Mouse (Mus musculus) urinary bladder, adult 2 months (tissue): ENCODE measurements at regions not wholly inside any gene's neighbourhood (a gene's known extent, or its start where the extent isn't known, plus 50 kb on each side); places are given as distances from the start of the nearest gene placed in this dataset.

Experiments
- DNase-seq: peaks from one replicate; pipeline ENCODE4 v3.0.0; 2022; ENCODE audit warnings: low spot score

GRCm38 (mm10) chr16:95886131-95886530 is 104.6 kb downstream of the Psmg1 start:
- DNase-seq, result no peak

DNA sequence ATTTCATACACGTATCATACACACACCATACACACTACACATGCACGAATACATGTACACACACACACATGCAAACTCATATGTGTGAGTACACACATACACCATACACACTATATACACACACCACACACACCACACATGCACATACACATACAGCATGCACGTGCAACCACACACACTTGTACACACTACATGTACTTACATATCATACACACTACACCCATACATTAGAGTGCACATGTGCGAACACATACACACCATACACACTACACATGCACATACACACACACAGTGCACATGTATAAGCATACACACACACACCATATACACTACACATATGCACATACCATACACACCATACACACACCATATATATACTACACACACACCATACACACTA is 117.5 kb downstream of the Psmg1 start:
- no peak for DNase-seq

- no peak for DNase-seq
These were observed 118.3 kb downstream of the Psmg1 start for GRCm38 (mm10) chr16:95872436-95872835.

DNA sequence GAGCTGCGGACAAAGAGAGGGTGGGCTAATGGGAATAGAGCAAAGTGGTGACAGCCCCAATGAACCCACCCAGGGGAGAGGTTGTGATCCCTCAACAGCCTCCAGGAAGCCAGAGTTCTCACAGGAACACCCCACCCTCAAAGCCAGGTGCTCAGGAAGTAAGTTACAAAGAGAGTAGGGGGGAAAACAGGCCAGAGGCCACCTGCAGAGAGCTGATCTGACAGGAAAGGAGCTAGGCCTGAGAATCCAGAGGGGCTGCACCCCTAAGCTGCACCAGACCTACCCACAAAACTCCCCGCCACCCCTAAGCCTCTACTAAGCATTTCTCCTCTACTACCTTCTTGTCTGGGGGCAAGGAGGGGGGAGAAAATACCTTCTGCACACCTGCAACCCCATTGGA is 120.5 kb downstream of the Psmg1 start:
- DNase-seq, result no peak

DNA sequence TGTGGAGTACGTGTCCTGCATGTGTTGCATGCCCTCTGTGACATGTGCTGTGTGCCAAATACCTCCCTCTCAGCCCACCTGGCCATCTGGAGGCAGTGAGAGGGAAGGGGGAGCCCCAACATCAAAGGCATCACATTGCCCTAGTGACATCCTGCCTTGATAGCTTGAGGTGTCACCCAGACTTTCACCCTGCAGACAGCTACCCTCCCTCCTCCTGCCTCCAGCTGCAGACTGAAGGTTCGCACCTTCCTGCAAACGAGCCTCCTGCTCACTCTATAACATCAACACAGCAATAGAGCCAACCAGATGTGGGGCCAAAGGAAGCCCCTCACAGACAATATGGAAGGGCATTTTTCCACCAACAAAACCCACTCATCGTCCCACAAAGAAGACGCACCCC is 121.3 kb downstream of the Psmg1 start:
- no peak for DNase-seq

DNA sequence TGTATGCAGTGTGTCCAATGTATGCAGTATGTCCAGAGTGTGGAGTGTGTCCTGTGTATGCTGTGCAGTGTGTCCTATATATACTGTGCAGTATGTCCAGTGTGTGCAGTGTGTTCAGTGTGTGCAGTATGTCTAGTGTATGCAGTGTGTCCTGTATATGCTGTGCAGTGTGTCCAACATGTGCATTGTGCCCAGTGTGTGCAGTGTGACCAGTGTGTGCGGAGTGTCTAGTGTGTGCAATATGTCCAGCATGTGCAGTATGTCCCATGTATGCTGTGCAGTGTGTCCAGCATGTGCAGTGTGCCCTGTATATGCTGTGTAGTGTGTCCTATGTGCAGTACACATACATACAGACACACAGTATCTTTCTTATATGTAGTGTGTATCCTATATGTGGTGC is 121.9 kb downstream of the Psmg1 start:
- DNase-seq, result no peak

- no peak for DNase-seq
These were observed 123.2 kb downstream of the Psmg1 start for GRCm38 (mm10) chr16:95867516-95867915.

- no peak for DNase-seq
These were observed 123.8 kb downstream of the Psmg1 start for GRCm38 (mm10) chr16:95866866-95867420.

- DNase-seq, result no peak
These were observed 125.2 kb downstream of the Psmg1 start for GRCm38 (mm10) chr16:95865603-95866002.

- no peak for DNase-seq
These were observed 126.1 kb downstream of the Psmg1 start for GRCm38 (mm10) chr16:95864646-95865045.

DNA sequence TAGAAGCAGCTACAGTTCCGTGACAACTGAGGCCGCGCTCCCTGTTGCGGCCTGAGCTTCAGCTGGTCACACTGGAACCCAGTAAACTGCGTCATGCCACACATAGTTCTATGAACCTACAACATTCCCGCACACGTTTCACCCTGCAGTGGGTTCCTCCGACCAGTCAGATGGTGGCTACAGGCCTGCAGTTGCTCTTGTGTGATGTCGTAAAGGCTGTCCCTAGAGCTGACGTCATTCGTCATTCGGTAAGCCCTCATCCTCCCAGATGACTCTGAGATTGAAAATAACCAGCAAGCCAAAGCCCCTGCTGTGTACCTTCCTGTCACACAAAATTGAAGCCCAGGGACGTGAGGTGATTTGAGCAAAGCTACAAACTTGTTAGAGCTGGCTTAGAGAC is 126.7 kb downstream of the Psmg1 start:
- no peak for DNase-seq

- DNase-seq, result no peak
These were observed 127.2 kb downstream of the Psmg1 start for GRCm38 (mm10) chr16:95863565-95863964.

GRCm38 (mm10) chr16:95862621-95863020 is 128.1 kb downstream of the Psmg1 start:
- no peak for DNase-seq

DNA sequence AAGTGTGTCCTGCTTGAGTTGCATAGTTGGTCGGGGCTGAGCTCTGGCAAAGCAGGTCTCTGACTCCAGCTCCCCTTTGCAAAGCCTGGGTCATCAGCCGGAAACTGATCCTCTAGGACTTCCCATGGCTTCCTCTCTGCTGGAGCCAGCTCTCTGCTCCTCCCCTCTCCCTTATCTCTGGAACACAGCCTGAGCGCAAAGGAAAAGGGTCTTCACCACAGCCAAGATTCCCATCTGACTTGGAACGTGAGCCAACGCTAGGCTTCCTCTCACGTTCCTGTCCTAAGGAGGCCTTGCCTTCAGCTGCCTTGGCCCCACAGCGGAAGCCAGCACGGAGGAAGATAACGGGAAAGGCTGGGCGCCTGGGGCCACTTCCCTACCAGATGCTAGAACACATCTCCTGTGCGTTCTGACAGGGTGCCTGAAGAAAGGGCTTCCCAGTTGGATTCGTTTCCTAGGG is 129.5 kb downstream of the Psmg1 start:
- DNase-seq, result no peak

DNA sequence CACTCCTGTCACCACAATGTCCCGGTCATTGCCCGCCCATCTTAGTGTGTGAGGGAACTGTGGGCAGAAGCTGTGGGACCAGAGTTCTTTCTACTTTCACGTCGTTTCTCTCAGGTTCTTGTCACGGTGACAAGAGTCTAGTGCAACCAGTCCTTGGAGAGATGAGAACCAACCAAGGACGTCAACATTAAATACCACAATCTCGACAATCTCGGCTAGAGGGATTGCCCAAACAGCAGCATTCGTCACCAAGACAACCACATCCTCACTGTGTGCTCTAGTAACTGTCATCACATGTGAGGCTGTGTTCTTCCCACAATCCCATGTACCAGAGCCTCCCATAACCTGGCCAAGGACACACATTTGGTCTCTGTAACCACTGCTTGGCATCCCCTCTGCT is 129.9 kb downstream of the Psmg1 start:
- no peak for DNase-seq

- DNase-seq, result no peak
These were observed 130.6 kb downstream of the Psmg1 start for GRCm38 (mm10) chr16:95860111-95860510.

- no peak for DNase-seq
These were observed 133.4 kb downstream of the Psmg1 start for GRCm38 (mm10) chr16:95857403-95857802.

- no peak for DNase-seq
These were observed 135.5 kb downstream of the Psmg1 start for GRCm38 (mm10) chr16:95855230-95855629.

GRCm38 (mm10) chr16:95851907-95852306 is 138.9 kb downstream of the Psmg1 start:
- DNase-seq, result no peak

DNA sequence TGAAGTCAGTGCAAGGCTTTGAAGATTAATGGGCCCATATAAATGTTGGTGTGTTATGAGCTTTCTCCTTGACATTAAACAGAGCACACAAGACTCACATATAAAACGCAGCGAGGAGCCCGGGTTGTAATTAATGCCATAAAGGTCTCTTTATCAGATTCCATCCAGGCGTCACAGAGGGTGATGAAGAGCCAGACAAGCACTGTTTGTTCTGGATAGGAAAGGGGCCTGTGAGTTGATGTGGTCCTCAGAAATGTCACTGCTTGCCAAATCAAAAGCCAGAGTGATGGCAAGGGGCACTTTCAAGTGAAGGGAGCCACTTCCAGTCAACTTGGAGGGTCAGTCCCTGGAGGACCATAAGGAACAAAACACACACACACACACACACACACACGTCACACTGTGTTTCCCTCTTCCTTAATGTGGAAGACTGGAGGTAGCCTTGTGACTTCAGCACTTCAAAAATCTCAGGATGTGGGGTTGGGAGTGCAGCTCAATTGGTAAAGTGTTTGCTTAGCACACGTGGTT is 142.1 kb downstream of the Psmg1 start:
- DNase-seq, result no peak

DNA sequence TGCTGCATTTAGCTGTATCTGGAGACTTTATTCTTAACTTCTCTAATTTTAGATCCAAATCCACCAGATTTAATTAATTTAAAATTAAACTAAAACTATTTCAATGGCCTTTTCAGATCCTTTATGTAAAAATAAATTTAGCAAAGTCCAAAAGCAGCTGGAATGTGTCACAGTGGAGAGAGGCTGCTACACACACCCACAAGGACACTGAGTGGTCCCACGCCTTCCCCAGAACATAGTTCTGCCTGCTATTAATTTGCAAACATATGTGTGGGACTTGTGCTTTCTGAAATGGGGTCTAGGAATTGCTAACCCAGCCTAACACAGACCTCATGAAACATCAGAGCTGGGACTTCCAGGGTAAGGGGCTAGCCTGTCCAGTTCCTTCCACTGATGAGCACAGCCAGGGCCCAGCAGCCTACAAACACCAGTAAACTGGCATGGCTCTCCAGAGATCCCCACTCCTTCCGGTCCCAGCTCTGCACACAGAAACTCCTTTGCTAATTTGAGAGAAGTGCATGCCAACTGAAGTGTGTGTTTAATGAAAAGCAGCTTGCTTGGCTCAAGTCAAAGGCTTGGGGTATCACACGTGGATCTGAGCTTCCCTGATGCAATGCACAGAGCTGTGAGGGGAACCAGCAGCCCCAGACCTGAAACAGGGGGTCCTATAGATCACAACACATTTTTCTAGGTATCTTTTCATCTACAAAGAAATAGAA is 142.8 kb downstream of the Psmg1 start:
- DNase-seq, result no peak

DNA sequence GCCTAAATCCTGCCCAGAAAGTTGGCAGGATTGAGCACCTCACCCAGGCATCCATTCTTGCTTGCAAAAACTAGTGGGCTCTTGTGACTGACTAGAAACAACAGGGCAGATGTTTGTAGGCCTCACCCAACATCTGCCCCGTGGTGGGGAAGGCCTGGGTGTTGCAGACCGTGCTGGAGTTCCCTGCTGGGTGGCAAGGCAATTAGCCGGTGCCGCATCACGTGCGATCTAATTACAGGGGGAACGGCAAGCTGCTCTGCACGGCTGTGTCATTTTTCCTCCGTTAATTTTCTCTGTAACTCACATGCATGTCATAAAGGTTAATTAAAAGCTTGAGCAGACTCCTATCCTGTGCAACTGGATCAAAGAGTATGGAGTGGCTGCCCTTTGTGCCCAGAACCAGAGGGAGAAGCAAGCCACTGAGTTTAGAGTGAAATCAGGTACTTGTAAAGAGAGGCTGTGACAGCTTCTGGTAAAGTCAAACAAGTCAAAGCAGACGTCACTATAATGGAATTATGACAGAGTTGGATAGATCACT is 143.5 kb downstream of the Ets2 start:
- no peak for DNase-seq

DNA sequence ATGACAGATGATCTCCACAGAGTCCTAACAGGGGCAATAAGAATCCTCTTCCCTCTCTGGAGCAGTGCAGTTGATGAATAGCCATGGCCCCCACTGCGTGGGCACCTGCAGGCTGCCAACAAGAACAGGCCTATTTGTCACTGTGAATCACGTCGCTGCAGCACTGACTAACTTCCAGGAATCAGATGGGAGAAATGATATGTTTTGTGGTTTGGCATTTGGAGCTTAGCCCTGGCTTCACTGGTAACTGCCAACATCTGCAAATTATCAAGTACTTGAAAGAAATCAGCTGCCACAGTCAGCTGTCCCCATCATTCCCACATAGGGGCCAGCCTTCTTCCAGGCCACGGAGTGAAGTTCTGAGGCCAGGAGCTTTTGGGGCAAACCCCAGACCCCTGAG is 142.8 kb downstream of the Ets2 start:
- no peak for DNase-seq
